Mouse (Mus musculus): Measurements from ENCODE around the gene Ak4. TPM values are rescaled to one million over a fixed set of nuclear protein-coding genes. Genes with fewer than 3 reads are reported as not detected.

Ak4 gene
- total and polyA plus RNA-seq, 2 experiments = 14.7 to 58.7 TPM

DNA sequence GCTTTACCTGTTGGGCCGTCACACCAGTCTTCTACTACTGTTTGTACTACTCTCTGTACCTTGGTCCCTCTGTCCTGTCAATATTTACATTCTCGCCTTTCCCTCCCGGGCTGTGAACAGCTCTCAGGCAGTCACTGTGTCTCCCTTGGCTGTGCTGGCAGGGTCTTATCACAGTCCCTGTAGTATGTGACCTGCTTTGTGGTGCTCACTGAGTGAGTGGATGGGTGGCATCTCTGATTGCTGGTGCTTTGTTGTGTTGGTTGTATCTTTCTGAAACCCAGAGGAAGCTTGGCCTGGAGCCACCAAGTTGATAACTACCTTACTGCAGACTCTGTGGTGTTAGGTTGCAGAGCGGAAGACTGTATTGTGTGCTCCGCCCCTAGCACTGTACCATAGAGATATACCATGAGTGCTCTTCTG, 25.8 kb upstream of the Ak4 start:
- Histone ChIP-seq H3K4me3 (ENCODE audit: insufficient read depth, low read depth, low read length) (no peak overlapping the region), H3K79me2 (ENCODE audit: control insufficient read depth, insufficient read depth, low read length) (no peaks in the 10 kb centered on the region), H3K27me3 (ENCODE audit: control insufficient read depth, insufficient read depth, low read length) (no peaks in the 10 kb centered on the region), H3K36me3 (ENCODE audit: control insufficient read depth, insufficient read depth, low read length) (no peaks in the 10 kb centered on the region), H3K27ac (replicated peaks; ENCODE audit: insufficient read depth, low read depth, low read length) (0 out of 2 replicates have a peak overlapping the region, but pooled peaks have one; percentile 13), H3K9ac (ENCODE audit: low read depth, low read length) (no peak overlapping the region), H3K4me1 (ENCODE audit: control insufficient read depth, insufficient read depth, low read length) (peaks cover 6% of the 10 kb centered on the region)
- peak; percentile 98 for DNase-seq (ENCODE audit: extremely low read depth, low read depth, low spot score)
- no peak for TF ChIP-seq POLR2A (IDR thresholded peaks at IDR 0.05; ENCODE audit: extremely low read depth, insufficient read depth, low read length)
- no peak for TF ChIP-seq CTCF (IDR thresholded peaks at IDR 0.05; ENCODE audit: low read depth, low read length)
- WGBS = 23% methylated on average over 5 of the region's 5 CpGs

DNA sequence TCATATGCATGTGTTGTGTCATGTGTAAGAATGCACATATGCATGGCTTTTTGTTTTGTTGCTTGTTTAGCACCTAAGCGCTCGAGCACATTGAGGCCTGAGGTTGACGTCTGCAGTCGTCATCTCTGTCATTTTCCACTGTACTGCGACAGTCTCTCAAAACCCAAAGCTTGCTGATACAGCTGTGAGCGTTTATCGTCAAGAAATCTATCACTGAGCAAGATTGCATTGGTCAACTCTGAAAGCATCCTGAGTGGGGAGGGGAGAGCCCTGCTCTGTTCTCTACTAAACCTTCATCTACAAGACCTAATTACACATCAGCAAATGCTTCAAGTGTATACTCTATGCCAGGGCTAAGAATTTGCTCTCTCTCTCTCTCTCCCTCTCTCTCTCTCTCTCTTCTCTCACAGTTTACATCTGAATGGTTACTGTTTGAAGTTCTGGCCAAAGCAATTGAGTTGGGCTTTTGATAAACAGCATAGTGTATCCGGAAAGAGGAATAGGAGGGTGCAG, 24.0 kb upstream of the Ak4 start:
- no peak for DNase-seq (ENCODE audit: extremely low read depth, low read depth, low spot score)
- WGBS = 92% methylated on average over 8 of the region's 8 CpGs
- TF ChIP-seq POLR2A (IDR thresholded peaks at IDR 0.05; ENCODE audit: extremely low read depth, insufficient read depth, low read length) (no peak), CTCF (IDR thresholded peaks at IDR 0.05; ENCODE audit: low read depth, low read length) (no peak)

DNA sequence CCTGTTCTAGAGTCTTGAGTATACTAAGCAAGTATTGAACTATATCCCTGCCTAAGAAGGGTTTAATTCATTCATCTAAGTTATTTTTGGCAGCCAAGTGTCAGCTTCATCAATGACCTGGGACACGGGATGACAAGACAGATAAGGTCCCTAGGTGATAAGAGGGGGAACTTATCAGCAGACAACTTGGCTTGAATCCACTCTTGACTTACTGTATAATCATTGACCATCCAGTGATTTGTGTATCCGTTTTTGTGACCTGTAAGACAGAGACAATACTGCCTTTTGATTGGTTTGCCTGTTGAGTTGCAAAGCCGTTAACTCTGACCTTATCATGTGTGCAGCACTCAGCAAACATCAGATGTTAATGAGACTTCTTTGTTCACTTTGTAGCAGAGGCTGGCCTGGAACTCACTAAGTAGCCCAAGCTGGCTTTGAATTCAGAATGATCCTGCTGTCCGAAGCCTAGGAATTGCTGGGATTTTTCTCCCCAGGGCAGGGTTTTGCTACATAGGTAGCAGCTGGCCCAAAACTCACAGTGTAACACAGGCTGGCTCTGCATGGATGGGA, 19.0 kb upstream of the Ak4 start:
- peaks cover 15% of the 10 kb centered on the region for H3K4me1 ChIP-seq (ENCODE audit: control insufficient read depth, insufficient read depth, low read length)
- TF ChIP-seq CTCF (IDR thresholded peaks at IDR 0.05; ENCODE audit: low read depth, low read length) (no peak), POLR2A (IDR thresholded peaks at IDR 0.05; ENCODE audit: extremely low read depth, insufficient read depth, low read length) (no peak)
- peaks cover 2% of the 10 kb centered on the region; the same call in 1 of the 2 replicates for H3K36me3 ChIP-seq (ENCODE audit: control insufficient read depth, insufficient read depth, low read length)
- H3K4me3 ChIP-seq (ENCODE audit: insufficient read depth, low read depth, low read length) = no peak overlapping the region
- H3K9ac ChIP-seq (ENCODE audit: low read depth, low read length) = no peak overlapping the region
- no peaks in the 10 kb centered on the region for H3K27me3 ChIP-seq (ENCODE audit: control insufficient read depth, insufficient read depth, low read length)
- no peaks in the 10 kb centered on the region for H3K79me2 ChIP-seq (ENCODE audit: control insufficient read depth, insufficient read depth, low read length)
- WGBS = 25% methylated on average over 4 of the region's 4 CpGs
- peak; percentile 100 for DNase-seq (ENCODE audit: extremely low read depth, low read depth, low spot score)
- H3K27ac ChIP-seq (replicated peaks; ENCODE audit: insufficient read depth, low read depth, low read length) = peak overlapping the region; percentile 98

More for the DNA sequence above, 24.0 kb upstream of the Ak4 start:
- Histone ChIP-seq H3K36me3 (ENCODE audit: control insufficient read depth, insufficient read depth, low read length) (no peaks in the 10 kb centered on the region), H3K4me1 (ENCODE audit: control insufficient read depth, insufficient read depth, low read length) (peaks cover 10% of the 10 kb centered on the region), H3K79me2 (ENCODE audit: control insufficient read depth, insufficient read depth, low read length) (no peaks in the 10 kb centered on the region), H3K27me3 (ENCODE audit: control insufficient read depth, insufficient read depth, low read length) (no peaks in the 10 kb centered on the region), H3K4me3 (ENCODE audit: insufficient read depth, low read depth, low read length) (no peak overlapping the region), H3K9ac (ENCODE audit: low read depth, low read length) (no peak overlapping the region), H3K27ac (replicated peaks; ENCODE audit: insufficient read depth, low read depth, low read length) (no peak overlapping the region)

DNA sequence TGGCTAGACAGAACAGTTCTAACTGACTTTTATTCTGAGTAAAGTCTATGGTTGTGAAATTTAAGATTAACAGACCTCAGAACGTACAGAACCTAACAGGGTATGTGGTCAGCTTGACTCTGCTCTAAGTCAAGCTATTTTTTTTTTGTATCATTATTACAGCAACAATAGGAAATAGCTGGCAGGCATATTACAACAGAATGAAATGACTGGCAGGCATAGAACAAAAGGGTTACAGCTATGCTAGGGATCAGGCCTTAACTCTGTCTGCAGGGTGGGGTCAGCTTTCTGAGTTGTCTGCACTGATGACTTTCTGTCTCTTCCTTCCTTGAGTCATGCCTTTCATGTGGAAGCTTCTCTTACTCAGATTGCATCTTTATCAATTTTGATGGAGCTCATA, 17.1 kb upstream of the Ak4 start:
- DNase-seq (ENCODE audit: extremely low read depth, low read depth, low spot score) = peak; percentile 81

DNA sequence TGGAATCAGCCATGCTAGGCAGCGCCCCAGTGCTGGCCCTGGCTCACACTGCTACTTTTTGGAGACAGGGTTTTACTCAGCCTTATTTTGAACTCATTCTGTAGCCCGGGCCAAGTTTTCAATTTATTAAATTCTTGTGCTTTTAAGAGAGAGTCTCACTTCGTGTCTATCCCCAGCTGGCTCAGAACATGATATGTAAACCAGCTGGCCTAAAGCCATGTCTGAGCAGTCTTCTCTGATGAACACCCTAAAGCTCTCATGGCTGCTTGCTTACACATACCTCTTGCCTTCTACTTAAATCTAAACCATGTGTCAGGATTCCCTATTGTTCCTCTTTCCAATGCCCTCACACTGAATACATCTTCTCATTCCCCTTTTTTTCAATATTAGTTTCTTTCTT, 14.2 kb upstream of the Ak4 start:
- Histone ChIP-seq H3K27ac (replicated peaks; ENCODE audit: insufficient read depth, low read depth, low read length) (no peak overlapping the region), H3K4me1 (ENCODE audit: control insufficient read depth, insufficient read depth, low read length) (peaks cover 11% of the 10 kb centered on the region), H3K4me3 (ENCODE audit: insufficient read depth, low read depth, low read length) (no peak overlapping the region), H3K27me3 (ENCODE audit: control insufficient read depth, insufficient read depth, low read length) (no peaks in the 10 kb centered on the region), H3K36me3 (ENCODE audit: control insufficient read depth, insufficient read depth, low read length) (peaks cover 2% of the 10 kb centered on the region; the same call in 1 of the 2 replicates), H3K9ac (ENCODE audit: low read depth, low read length) (no peak overlapping the region), H3K79me2 (ENCODE audit: control insufficient read depth, insufficient read depth, low read length) (no peaks in the 10 kb centered on the region)
- TF ChIP-seq CTCF (IDR thresholded peaks at IDR 0.05; ENCODE audit: low read depth, low read length) (no peak), POLR2A (IDR thresholded peaks at IDR 0.05; ENCODE audit: extremely low read depth, insufficient read depth, low read length) (no peak)
- 67% methylated on average over 3 of the region's 3 CpGs for WGBS
- no peak for DNase-seq (ENCODE audit: extremely low read depth, low read depth, low spot score)

More for the DNA sequence above, 17.1 kb upstream of the Ak4 start:
- Histone ChIP-seq H3K4me1 (ENCODE audit: control insufficient read depth, insufficient read depth, low read length) (peaks cover 15% of the 10 kb centered on the region), H3K27me3 (ENCODE audit: control insufficient read depth, insufficient read depth, low read length) (no peaks in the 10 kb centered on the region), H3K79me2 (ENCODE audit: control insufficient read depth, insufficient read depth, low read length) (no peaks in the 10 kb centered on the region), H3K9ac (ENCODE audit: low read depth, low read length) (no peak overlapping the region), H3K4me3 (ENCODE audit: insufficient read depth, low read depth, low read length) (no peak overlapping the region), H3K36me3 (ENCODE audit: control insufficient read depth, insufficient read depth, low read length) (peaks cover 2% of the 10 kb centered on the region; the same call in 1 of the 2 replicates), H3K27ac (replicated peaks; ENCODE audit: insufficient read depth, low read depth, low read length) (no peak overlapping the region)
- TF ChIP-seq CTCF (IDR thresholded peaks at IDR 0.05; ENCODE audit: low read depth, low read length) (no peak), POLR2A (IDR thresholded peaks at IDR 0.05; ENCODE audit: extremely low read depth, insufficient read depth, low read length) (no peak)
- WGBS = 14% methylated on average over 1 of the region's 1 CpGs
